Mouse (Mus musculus): ENCODE results near the gene Apoa2. TPM values are rescaled to one million over a fixed set of nuclear protein-coding genes. Genes with fewer than 3 reads are reported as not detected.
"Not testable (repeated sequence)": the region's sequence is repeated elsewhere in the genome, so short reads cannot be mapped to it uniquely, and the experiment has no call there.

Apoa2 gene
- total RNA-seq, 1 experiment from 2014 or later, result 2.1 TPM

- no peak for DNase-seq
Observed at GRCm38 (mm10) chr1:171234538-171234937, 9.7 kb downstream of the Apoa2 start.

DNA sequence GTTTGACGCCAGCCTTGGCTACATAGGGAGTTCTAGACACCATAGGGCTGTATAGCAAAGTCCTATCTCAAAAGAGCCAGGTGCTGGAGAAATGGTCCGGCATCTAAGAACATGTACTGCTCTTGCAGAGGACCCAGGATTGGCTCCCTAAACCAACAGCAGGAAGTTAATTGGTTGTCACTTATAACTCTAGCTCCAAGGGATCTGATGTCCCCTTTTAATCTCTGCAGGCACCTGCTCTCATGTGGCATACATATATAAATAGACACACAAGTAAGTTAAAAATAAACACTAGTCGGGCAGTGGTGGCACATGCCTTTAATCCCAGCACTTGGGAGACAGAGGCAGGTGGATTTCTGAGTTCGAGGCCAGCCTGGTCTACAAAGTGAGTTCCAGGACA is 10.9 kb downstream of the Apoa2 start:
- no peak for DNase-seq

DNA sequence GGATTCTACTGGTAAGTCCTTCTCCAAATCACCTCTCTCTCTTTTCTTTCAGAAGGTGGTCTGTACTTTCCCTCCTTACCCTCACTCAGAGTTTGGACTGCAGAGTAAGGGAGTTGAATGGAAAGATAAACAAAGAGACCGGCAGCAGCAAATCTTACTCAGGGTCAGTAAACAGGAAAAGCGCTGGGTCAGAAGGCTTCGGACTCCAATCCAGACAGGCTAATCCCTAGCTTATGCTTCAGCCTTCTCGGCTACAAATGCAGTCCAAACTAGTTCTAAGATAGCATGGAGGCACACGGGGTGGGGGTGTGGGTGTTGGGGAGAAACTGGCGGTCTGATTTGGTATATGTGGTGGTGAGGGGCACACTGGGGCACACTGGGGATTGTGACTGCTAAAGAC is 12.6 kb downstream of the Apoa2 start:
- no peak for DNase-seq

DNA sequence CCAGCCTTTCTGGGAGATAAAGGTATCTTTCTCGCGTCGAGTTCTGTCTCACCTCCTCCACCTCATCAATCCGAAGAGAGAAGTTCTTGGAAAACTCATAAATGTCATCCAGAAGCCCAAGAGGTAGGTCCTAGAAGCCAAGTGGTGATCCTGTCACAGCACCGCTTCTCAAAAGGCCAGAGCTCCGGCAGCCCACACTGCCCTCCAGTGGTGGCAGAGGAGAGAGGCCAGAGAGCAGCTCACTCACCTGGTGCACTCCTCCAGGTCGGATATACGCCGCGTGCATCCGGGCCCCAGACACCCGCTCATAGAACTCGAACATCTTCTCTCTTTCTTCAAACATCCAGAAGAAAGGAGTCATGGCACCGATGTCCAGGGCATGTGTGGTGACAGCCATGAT is 13.6 kb downstream of the Apoa2 start:
- DNase-seq, result peak; percentile 71

GRCm38 (mm10) chr1:171239992-171240744 is 15.3 kb downstream of the Apoa2 start:
- DNase-seq, result no peak

DNA sequence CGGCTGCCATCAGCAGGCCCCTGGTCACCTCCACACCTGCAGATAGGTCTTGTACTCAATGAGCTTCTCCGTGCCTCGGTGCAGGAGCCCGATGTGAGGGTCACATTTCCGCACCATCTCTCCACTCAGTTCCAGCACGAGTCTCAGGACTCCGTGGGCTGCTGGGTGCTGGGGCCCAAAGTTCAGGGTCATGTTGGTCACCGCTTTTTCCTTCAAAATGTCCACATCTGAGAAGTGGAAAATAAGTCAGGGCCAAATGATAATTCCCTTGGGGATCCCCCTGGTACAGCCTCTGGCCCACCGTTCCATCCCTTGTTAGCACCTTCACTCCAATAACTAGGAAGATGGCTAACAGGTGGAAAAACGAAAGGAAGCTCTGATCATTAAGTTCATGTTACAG is 16.1 kb downstream of the Apoa2 start:
- no peak for DNase-seq

DNA sequence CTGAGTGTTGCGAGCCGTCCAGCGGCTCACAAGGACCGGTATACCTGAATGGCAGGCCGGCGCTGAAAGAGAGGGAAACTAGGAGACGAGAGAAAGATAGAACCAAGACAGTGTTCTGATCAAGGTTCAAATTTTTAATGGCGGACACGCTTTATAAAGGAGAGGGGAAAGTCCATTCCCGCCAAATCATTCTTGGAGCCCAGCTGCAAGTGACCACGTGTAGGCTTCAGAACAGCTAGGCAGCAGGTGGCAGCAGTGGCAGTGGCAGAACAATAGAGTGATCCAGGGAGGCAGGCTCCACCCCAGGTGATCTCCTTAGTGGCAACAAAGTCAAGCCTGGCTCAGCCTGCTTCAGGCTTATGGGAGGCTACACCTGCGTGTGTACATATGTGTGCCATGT is 17.1 kb downstream of the Apoa2 start:
- DNase-seq, result not testable (repeated sequence)

DNA sequence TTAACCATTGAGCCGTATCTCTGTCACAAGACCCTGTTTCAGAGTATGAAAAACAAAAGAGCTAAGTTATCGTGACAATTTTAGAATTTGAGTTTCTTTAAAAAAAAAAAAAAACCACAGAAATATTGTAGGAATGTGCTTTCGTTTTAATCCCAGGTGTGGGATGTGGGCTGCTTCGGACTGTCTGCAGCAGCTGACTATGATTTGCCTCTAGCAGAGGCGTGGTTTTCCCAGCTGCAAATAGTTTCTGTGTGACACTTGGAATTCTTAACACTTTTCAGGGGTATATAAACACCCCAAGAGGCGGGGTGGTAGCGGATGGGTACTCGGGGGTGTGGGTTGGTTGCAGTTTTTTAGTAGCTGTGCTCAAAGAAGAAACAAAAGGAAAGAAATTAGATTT is 20.5 kb downstream of the Apoa2 start:
- DNase-seq, result no peak

- DNase-seq, result peak; percentile 96
Observed at GRCm38 (mm10) chr1:171246709-171247452, 22.0 kb downstream of the Apoa2 start.

GRCm38 (mm10) chr1:171247453-171247841 is 22.6 kb downstream of the Apoa2 start:
- no peak for DNase-seq

GRCm38 (mm10) chr1:171247916-171248315 is 23.1 kb downstream of the Apoa2 start:
- DNase-seq, result no peak

GRCm38 (mm10) chr1:171248386-171249226 is 23.8 kb downstream of the Apoa2 start:
- no peak for DNase-seq

DNA sequence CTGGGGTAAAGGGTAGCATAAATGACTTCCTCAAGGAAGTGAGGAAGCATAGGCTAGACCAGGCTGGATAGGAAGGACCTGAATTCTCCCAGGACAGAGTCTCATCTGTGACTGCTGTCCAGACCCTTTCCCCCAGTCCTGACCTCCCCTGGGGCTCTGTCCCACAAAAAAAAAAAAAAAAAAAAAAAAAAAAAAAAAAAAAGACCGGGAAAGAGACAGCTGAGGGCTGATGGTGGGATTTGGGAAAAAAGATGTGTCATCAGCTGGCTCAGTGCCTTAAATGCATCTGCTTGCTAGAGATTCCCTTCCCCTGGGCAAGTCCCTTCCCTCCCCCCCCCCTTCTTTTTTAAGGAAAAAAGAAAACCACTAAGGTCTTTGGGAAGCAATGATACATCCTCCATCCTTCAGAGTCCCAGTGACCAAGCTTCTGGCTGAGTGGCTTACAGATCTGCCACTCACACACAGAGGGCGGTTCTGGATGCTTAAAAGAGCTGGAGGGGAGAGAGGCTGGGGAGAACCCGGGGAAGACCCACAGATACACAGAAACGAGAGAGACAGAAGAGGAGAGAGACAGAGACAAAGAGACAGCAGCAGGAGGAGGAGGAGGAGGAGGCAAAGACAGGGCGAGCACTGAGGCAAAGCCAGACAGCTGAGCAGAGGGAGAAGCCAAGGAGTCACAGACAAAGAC is 25.2 kb downstream of the Apoa2 start, which contains the start of gene Adamts4:
TSS of gene Adamts4 (plus strand) at position 509 of the 688 bp plus-strand sequence.
- no peak for DNase-seq

GRCm38 (mm10) chr1:171250680-171251593 is 26.1 kb downstream of the Apoa2 start, which contains the start of gene Ndufs2:
Gene Ndufs2 (minus strand): TSS chr1:171251388.
- no peak for DNase-seq

- DNase-seq, result no peak
Observed at GRCm38 (mm10) chr1:171251594-171252324, 26.9 kb downstream of the Apoa2 start.

DNA sequence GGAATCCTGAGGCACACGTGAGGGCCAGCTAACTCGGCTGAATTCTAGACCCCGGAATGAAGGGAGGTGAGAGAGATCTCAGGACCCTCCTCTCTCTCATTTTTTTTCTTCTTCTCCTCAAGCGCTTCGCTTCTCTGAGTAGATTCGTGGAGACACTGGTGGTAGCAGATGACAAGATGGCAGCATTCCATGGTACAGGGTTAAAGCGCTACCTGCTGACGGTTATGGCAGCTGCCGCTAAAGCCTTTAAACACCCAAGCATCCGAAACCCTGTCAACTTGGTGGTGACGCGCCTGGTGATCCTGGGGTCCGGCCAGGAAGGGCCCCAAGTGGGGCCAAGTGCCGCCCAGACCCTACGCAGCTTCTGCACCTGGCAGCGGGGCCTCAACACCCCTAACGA is 27.6 kb downstream of the Apoa2 start:
- DNase-seq, result no peak

DNA sequence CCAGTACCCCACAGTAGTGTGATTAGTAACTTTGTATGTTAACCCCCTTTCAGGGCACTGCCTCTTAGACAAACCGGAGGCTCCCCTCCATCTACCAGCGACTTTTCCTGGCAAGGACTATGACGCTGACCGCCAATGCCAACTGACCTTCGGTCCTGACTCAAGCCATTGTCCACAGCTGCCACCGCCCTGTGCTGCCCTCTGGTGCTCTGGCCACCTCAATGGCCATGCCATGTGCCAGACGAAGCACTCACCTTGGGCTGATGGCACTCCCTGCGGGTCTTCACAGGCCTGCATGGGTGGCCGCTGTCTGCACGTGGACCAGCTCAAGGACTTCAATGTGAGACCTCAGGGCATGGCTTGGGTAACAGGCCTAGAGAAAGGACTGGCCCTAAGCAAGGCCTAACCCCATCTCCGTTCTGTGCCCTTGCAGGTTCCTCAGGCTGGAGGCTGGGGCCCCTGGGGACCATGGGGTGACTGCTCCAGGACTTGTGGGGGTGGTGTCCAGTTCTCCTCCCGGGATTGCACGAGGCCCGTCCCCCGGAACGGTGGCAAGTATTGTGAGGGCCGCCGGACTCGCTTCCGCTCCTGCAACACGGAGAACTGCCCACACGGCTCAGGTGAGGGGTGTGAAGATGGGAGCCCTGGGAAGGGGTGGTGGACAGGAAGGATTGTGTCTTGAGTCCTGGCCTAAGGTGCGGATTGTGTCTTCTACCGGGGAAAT is 31.4 kb downstream of the Apoa2 start:
- peak; percentile 66 for DNase-seq

DNA sequence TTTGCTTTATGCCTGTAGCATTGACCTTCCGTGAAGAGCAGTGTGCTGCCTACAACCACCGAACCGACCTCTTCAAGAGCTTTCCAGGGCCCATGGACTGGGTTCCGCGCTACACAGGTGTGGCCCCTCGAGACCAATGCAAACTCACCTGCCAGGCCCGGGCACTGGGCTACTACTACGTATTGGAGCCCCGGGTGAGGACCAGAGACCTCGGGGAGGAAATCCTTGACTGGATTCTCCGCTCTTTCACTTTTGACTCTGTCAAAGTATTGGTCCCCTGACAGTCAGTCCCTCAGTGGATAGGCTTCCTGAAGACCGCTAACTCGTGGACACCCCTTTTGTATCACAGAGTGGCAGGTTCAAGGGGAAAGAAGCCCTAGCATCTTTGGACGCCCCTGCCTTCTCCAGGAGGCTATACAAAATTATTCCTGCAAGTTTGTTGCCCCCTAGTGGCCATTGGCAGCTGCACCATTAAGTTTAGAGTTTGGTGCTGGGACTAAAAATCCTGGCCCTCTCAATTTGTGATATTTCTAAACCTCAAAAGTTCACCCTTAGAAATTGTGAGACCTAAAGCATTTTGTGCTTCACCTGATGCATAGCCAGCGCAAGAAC is 32.2 kb downstream of the Apoa2 start:
- DNase-seq, result peak; percentile 52

DNA sequence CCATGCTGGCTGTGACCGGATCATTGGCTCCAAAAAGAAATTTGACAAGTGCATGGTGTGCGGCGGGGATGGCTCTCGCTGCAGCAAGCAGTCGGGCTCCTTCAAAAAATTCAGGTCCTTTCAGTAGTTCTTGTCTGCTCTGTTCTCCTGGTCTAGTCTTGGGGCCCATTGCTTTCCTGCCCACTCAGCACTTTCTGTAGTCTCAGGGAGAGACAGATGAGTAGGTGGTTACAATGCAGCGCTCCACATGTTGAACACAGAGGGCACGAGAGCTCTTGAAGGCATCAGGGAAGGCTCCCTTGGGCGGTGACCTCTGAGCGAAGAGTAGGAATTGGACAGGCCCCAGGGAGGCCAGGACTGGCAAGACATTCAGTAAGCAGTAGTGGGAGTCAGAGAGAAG is 32.9 kb downstream of the Apoa2 start:
- no peak for DNase-seq
